Mouse (Mus musculus) stomach, embryonic 16.5 days (tissue): ENCODE measurements around the gene Gabpb1. TPM values are rescaled to one million over a fixed set of nuclear protein-coding genes. Genes with fewer than 3 reads are reported as not detected.
"Not testable (repeated sequence)": the region's sequence is repeated elsewhere in the genome, so short reads cannot be mapped to it uniquely, and the experiment has no call there.

Source experiments
- ATAC-seq: fragments of 200-750 bp; cut with Nextera tagmentation; 2 replicates; pipeline ENCODE4 v1.8.0; 2017; ENCODE audit warnings: moderate number of reproducible peaks, moderate TSS enrichment; ENCODE audit not compliant: insufficient read depth, low FRiP score
- H3K27ac ChIP-seq: fragments of 300-500 bp; sonication (generic); 2 replicates; pipeline ENCODE4 v1.5.1; 2014; ENCODE audit warnings: low read length
- H3K27me3 ChIP-seq: fragments of 300-500 bp; sonication (generic); 2 replicates; pipeline ENCODE4 v1.6.1; 2014; ENCODE audit warnings: low read length, control low read depth, mixed read lengths; ENCODE audit not compliant: control insufficient read depth, insufficient read depth
- H3K36me3 ChIP-seq: fragments of 300-500 bp; sonication (generic); 2 replicates; pipeline ENCODE4 v1.6.1; 2014; ENCODE audit warnings: low read length; ENCODE audit not compliant: control insufficient read depth, insufficient read depth
- H3K4me1 ChIP-seq: fragments of 300-500 bp; sonication (generic); 2 replicates; pipeline ENCODE4 v1.6.1; 2014; ENCODE audit warnings: low read length, control low read depth, mixed read lengths; ENCODE audit not compliant: control insufficient read depth, insufficient read depth
- H3K4me2 ChIP-seq: fragments of 300-500 bp; sonication (generic); 2 replicates; pipeline ENCODE4 v1.6.1; 2014; ENCODE audit warnings: low read depth, low read length, mixed read lengths
- H3K4me3 ChIP-seq: fragments of 300-500 bp; sonication (generic); replicated peaks from 2 replicates; pipeline ENCODE4 v1.5.1; 2014; ENCODE audit warnings: mild to moderate bottlenecking, low read length
- H3K9ac ChIP-seq: fragments of 300-500 bp; sonication (generic); 2 replicates; pipeline ENCODE4 v1.6.1; 2014; ENCODE audit warnings: low read length
- H3K9me3 ChIP-seq: fragments of 300-500 bp; sonication (generic); replicated peaks from 2 replicates; pipeline ENCODE4 v1.6.1; 2016; ENCODE audit warnings: low read length, control low read depth; ENCODE audit not compliant: control insufficient read depth
- WGBS: fragments of 180-500 bp; shearing (Covaris S2); extraction: QIAGEN DNeasy Blood & Tissue Kit; methylation state at CpG from one replicate; pipeline ENCODE4 v1.1.7; 2014; 5-methylcytosine and 5-hydroxymethylcytosine counted together
- polyA plus RNA-seq: library from polyadenylated mRNA; unstranded; fragments of >200 nt; fragmentation: Nextera tagmentation; extraction: Ambion mirVana; gene quantifications from 2 replicates; pipeline ENCODE4 v1.2.1, GENCODE M21; 2015

Gene Gabpb1
- polyA plus RNA-seq, 1 experiment from 2014 or later, result 36.5 TPM

GRCm38 (mm10) chr2:126622455-126622854, 53.7 kb downstream of the Gabpb1 start:
- H3K4me3 ChIP-seq, result no peak overlapping the region
- no peaks in the 10 kb centered on the region for H3K4me1 ChIP-seq
- no peak for ATAC-seq
- WGBS, result 76% methylated on average over 2 of the region's 2 CpGs
- no peaks in the 10 kb centered on the region for H3K36me3 ChIP-seq
- no peak overlapping the region for H3K27ac ChIP-seq
- no peak overlapping the region for H3K9ac ChIP-seq
- no peaks in the 10 kb centered on the region for H3K9me3 ChIP-seq
- H3K27me3 ChIP-seq, result no peaks in the 10 kb centered on the region
- H3K4me2 ChIP-seq, result no peak overlapping the region

GRCm38 (mm10) chr2:126619249-126619704, 56.9 kb downstream of the Gabpb1 start, which contains the start of gene Hdc:
TSS of gene Hdc (minus strand) at chr2:126619299.
- Histone ChIP-seq H3K4me3 (no peak within 1 kb of the TSS), H3K4me1 (no peaks in the 10 kb centered on the region), H3K36me3 (no peaks in the 10 kb centered on the region), H3K4me2 (no peak within 1 kb of the TSS), H3K27ac (no peak within 1 kb of the TSS), H3K27me3 (no peaks in the 10 kb centered on the region), H3K9ac (no peak within 1 kb of the TSS), H3K9me3 (no peaks in the 10 kb centered on the region)
- WGBS, result 68% methylated on average over 14 of the region's 14 CpGs
- ATAC-seq, result no peak

GRCm38 (mm10) chr2:126618470-126619179, 57.5 kb downstream of the Gabpb1 start:
- no peaks in the 10 kb centered on the region for H3K27me3 ChIP-seq
- no peak overlapping the region for H3K4me2 ChIP-seq
- no peaks in the 10 kb centered on the region for H3K4me1 ChIP-seq
- H3K27ac ChIP-seq, result no peak overlapping the region
- WGBS, result 29% methylated on average over 8 of the region's 8 CpGs
- H3K36me3 ChIP-seq, result no peaks in the 10 kb centered on the region
- no peak for ATAC-seq
- no peak overlapping the region for H3K9ac ChIP-seq
- H3K4me3 ChIP-seq, result no peak overlapping the region
- no peaks in the 10 kb centered on the region for H3K9me3 ChIP-seq

GRCm38 (mm10) chr2:126615355-126615754, 60.8 kb downstream of the Gabpb1 start:
- Histone ChIP-seq H3K27me3 (no peaks in the 10 kb centered on the region), H3K9ac (no peak overlapping the region), H3K4me2 (no peak overlapping the region), H3K27ac (no peak overlapping the region), H3K4me3 (no peak overlapping the region), H3K9me3 (no peaks in the 10 kb centered on the region), H3K36me3 (no peaks in the 10 kb centered on the region), H3K4me1 (no peaks in the 10 kb centered on the region)
- 87% methylated on average over 3 of the region's 3 CpGs for WGBS
- ATAC-seq, result no peak

- H3K4me2 ChIP-seq, ATAC-seq, H3K4me1 ChIP-seq, H3K27me3 ChIP-seq, H3K9me3 ChIP-seq, H3K36me3 ChIP-seq, H3K9ac ChIP-seq, H3K27ac ChIP-seq, H3K4me3 ChIP-seq: not testable (repeated sequence)
- WGBS, result 58% methylated on average over 12 of the region's 12 CpGs
These were observed 66.5 kb downstream of the Gabpb1 start for GRCm38 (mm10) chr2:126609600-126609999.

- ATAC-seq, result no peak
- no peaks in the 10 kb centered on the region for H3K36me3 ChIP-seq
These were observed 68.5 kb downstream of the Gabpb1 start for GRCm38 (mm10) chr2:126607553-126608203.

GRCm38 (mm10) chr2:126606688-126607062, 69.5 kb downstream of the Gabpb1 start:
- Histone ChIP-seq H3K27ac (no peak overlapping the region), H3K4me2 (no peak overlapping the region), H3K9ac (no peak overlapping the region), H3K36me3 (no peaks in the 10 kb centered on the region), H3K4me3 (no peak overlapping the region), H3K4me1 (0 out of 2 replicates have a peak, but pooled peaks cover 4% of the 10 kb centered on the region), H3K27me3 (no peaks in the 10 kb centered on the region), H3K9me3 (no peaks in the 10 kb centered on the region)
- no peak for ATAC-seq
- WGBS, result 51% methylated on average over 4 of the region's 4 CpGs

More at GRCm38 (mm10) chr2:126607553-126608203, 68.5 kb downstream of the Gabpb1 start:
- Histone ChIP-seq H3K4me2 (0 out of 2 replicates have a peak overlapping the region, but pooled peaks have one; percentile 0), H3K9ac (no peak overlapping the region), H3K27ac (peak overlapping the region; percentile 22; the same call in 1 of the 2 replicates), H3K4me3 (no peak overlapping the region), H3K27me3 (no peaks in the 10 kb centered on the region), H3K4me1 (0 out of 2 replicates have a peak, but pooled peaks cover 4% of the 10 kb centered on the region), H3K9me3 (no peaks in the 10 kb centered on the region)
- 55% methylated on average over 10 of the region's 10 CpGs for WGBS

- Histone ChIP-seq H3K9me3 (no peaks in the 10 kb centered on the region), H3K27me3 (no peaks in the 10 kb centered on the region), H3K9ac (no peak overlapping the region), H3K27ac (no peak overlapping the region), H3K4me1 (0 out of 2 replicates have a peak, but pooled peaks cover 4% of the 10 kb centered on the region), H3K4me3 (no peak overlapping the region), H3K4me2 (no peak overlapping the region), H3K36me3 (no peaks in the 10 kb centered on the region)
- WGBS, result 84% methylated on average over 15 of the region's 15 CpGs
- ATAC-seq, result no peak
These were observed 70.0 kb downstream of the Gabpb1 start for GRCm38 (mm10) chr2:126606061-126606687.
